Mouse (Mus musculus) stomach, postnatal 0 days (tissue): ENCODE data around the gene Sik1.

Source experiments
- CTCF ChIP-seq: IDR thresholded peaks from 2 replicates; pipeline ENCODE4 v1.5.1; 2016; ENCODE audit warnings: antibody characterized with exemption, low read depth, mild to moderate bottlenecking, moderate library complexity
- EP300 ChIP-seq: optimal IDR thresholded peaks from 2 replicates; pipeline ENCODE3; 2016; ENCODE audit warnings: antibody characterized with exemption

GRCm38 (mm10) chr17:31872826-31873165 is 17.2 kb upstream of the Sik1 start:
- TF ChIP-seq EP300 (no peak), CTCF (no peak)
